Mouse (Mus musculus) ES-E14 (cell line): ENCODE measurements around the gene Ephb6.

ENCODE experiments used
- CHD2 ChIP-seq: IDR thresholded peaks from 2 replicates; pipeline ENCODE4 v1.6.1; 2014; ENCODE audit warnings: mild to moderate bottlenecking, low read depth, low read length, inconsistent platforms
- MAFK ChIP-seq: IDR thresholded peaks from 2 replicates; pipeline ENCODE4 v1.6.1; 2014; ENCODE audit warnings: mild to moderate bottlenecking, low read depth, low read length, inconsistent platforms; ENCODE audit not compliant: insufficient read depth
- ZNF384 ChIP-seq: IDR thresholded peaks from 2 replicates; pipeline ENCODE4 v1.6.1; 2012; ENCODE audit warnings: low read depth, low read length, inconsistent platforms

GRCm38 (mm10) chr6:41662320-41662719, 57.0 kb downstream of the Ephb6 start:
- TF ChIP-seq ZNF384: no peak
- no peak for TF ChIP-seq CHD2
- TF ChIP-seq MAFK: no peak
